Mouse (Mus musculus) retina, postnatal 1 day (tissue): Measurements from ENCODE around the gene Zfp958.
"Not testable (repeated sequence)": the region's sequence is repeated elsewhere in the genome, so short reads cannot be mapped to it uniquely, and the experiment has no call there.

Experiments
- DNase-seq: peaks from one replicate; pipeline ENCODE4 v3.0.0-alpha.2; 2012

Zfp958 gene

DNA sequence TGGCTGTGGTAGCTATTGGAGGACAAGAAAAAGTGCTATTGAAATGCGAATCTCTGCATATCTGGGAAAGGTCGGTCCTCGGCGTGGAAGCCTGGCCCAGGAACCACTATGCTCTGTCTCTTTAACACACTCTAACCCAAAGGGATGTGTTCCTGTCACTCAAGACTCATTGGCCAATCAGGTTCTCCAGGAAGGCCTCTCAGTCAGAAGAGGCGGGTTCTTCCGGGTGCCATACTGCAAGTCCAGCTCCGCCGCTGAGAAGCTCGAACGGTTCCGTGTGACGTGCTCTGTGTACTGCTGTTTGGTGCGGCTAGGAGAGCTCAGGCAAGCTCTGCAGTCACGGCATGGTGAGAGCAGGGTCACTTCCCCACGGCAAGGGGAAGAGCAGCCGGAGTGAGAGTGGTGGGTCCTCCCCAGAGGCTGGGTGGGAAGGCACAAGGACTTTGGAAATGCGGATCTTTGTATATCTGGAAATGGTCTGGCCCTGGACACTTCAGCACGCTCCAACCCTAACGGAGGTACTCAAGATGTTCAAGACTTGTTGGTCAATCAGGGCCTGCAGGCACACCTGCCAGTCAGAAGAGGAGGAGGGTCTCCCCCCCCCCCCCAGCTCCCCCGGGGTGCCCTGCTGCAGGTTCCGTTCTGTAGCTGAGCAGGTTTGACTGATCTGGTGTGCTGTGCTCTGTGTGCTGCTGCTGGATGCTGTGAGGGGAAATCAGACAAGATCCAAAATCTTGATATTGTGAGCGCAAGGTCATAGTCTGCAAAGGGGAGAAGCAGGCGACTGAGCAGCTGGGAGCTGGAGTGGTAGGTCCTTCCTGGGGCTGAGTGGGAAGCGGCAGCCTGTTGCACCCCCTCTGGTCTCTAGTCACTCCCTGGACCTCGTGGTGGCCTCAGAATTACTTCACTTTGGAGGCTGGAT, at the start of gene Zfp958:
Zfp958 (plus strand) TSS at position 236 of the 922 bp plus-strand sequence.
- peak; percentile 98 for DNase-seq

DNA sequence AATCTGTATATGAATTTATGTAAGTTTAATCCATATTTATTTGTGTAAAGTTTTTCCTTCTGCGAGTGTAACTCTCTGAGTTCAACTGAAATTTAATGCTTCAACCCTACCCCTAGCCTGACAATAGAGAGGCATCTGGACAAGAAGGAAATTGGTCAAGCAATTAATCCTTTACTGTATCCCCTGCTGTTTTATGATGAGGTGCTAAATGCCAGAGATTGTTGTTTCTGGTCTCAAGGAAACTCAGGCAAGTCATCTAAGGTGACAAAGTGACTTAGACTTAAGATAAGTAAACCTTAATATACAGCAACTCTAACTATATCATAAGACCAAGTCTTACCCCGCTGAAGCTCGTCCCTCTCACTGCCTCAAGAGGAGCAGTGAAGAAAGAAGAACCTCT, 31.0 kb upstream of the Zfp958 start:
- DNase-seq = no peak

DNA sequence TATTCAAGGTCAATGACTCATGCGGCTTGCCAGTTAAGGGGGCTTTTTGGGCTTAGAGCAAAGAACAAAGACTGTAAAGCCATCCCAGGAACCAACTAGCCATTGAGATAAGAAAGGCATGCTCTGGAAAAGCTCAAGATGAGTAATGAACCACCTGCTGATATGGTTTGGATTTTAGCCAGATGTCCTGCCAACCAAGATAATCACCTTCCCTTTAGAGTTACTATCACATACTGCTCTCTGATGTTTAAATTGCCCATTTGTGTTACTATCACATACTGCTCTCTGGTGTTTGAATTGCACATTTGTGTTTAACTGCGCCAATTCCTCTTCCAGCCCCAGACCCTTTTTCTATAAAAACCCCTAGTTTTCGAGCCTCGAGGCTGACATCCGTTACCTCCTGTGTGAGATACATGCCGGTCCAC, 30.2 kb upstream of the Zfp958 start:
- no peak for DNase-seq

DNA sequence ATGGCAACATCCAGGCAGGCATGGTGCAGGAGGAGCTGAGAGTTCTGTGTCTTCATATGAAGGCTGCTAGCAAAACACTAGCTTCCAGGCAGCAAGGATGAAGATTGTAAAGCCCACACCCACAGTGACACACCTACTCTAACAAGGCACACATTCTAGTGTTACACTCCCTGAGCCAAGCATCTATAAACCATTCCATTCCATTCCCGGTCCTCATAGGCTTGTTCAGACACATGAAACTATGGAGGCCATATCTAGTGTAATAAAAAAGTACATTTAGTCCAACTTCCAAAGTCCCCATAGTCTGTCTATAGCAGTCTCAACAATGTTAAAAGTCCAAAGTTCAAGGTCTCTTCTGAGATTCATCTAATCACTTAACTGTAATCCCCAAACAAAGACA, 28.3 kb upstream of the Zfp958 start:
- DNase-seq = no peak

DNA sequence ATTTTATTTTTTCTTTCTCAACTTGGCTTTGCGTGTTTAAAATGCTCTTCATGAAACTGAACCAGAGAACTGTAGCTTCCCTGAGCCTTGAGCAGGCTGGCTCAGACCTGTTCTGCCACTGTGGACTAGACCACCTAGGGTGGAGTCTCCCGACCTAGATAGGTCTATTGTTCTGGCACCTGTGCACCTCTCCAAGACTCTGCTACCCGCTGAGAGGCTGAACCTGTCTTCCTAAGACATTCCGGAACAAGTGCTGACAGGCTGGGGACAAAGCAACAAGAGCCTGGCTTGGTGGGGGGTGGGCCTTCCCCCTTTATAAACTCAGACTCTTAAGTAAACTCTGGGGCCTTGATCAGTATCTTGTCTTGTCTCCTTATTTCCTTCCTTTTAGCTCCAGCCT, 26.6 kb upstream of the Zfp958 start:
- DNase-seq = peak; percentile 2

DNA sequence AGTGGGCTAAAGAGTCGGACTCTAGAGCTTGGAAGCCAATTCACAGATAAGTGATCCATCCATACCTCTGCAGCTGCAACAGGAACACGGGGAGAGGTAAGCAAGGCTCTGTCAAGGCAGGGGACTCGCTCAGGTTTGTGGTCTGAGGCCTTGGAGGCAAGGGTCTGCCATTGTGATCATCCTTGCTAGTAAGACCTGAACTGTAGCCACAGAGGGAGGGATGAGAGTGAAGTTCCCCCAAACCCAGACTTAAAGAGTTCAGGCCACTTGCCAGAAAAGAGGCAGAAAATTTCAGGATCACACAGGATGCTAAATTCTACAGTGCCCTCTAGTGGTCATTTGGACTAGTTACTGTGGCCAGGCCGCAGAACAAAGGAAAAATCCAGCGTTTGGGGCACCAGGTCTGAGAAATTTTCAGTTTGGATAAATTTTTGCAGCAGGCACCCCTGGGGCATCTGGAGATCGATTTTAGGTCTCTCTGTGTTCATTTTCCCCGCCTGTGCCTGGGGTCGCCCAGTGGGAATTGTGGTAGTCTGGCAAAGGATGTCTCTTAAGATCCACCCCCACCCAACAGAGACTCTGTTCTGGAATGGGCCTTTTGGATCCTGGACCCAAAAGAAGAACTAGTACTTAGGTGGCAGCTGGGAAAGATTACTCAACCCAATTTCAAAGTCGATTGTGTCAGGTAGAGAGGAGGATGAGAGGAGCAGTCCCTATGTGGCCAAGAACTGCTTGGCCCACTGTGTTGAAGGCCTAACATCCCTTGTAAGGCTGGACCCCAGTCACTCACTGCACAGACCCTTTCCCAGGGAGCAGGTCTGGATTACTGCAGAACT, 24.6 kb upstream of the Zfp958 start:
- peak; percentile 86 for DNase-seq

DNA sequence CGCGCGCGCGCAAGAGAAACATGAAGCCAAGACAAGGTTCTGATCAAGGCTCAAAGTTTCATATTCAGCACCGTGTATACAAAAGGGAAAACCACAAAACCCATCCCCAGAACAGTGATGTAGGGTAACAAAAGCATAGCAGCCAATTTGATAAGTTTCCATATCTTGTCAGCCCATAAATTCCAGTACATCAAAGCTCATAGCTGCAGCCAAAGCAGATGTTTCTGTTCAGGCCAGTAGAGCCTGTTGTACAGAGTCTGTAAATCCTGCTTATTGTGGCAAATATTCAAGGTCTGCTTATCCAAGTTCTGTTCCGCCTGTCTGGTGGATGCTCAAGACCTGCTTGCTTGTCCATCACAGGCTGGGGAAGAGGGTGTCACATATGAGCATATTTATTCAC, 4.1 kb upstream of the Zfp958 start:
- no peak for DNase-seq

DNA sequence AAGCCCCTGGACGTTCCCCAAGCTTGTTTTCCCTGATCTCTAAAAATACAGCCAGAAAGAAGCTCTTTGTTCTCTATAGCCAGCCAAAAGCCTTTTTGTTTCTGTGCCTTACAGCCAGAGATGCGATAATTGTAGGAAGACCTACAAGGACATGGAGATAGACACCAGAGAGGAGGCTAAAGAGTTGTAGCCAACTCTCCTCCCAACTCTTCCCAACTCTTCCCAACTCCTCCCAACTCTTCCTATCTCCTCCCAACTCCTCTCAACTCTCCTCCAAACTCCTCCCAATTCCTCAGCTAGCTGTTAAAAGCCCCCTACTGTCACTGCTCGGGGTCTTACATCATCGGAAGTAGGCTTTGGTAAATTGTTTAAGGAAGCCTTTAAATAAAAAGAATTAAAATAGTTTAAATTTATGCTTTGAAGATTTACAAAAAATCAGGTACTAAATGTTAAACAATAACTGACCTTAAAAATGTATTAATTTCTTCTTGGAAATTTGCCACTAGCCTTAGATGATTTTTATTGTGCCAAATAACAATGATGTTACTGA, 1.3 kb upstream of the Zfp958 start:
- DNase-seq = peak; percentile 12

DNA sequence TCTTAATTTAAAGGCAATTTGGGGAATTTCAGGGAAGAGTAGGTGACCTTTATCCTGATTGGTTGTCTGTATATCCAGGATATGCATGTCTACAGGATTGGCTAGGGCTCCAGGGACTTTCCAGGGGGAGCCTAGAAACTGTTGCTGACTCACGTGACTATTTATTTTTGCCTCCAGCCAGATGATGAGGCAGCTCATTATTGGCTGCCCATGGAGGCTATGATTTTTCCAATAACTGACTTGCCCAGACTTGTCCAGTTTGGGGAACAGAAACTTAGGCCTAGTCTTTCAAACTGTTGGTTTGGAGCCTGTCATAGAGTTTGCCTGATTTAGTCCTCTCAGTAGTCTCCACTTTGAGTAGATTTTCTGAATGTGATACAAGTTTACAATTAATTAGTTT, 14.4 kb downstream of the Zfp958 start:
- no peak for DNase-seq

DNA sequence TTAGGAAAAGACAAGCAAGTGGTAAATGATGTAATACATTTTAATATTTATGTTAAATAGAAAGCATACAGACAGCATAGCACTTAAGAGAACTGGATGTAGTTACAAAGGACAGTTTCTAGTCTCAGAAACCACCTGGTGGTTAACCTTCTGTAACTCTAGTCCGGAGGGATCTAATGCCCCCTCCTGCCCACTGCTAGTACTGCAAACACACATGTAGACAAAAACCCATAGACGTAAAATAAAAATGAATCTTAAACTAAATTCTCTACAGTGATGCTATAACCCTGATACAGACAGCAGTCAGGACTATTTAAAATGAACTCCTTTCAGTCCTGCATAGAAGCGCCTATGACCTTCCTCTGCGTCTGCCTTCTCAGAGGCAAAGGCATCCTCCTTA, 24.1 kb downstream of the Zfp958 start:
- no peak for DNase-seq

DNA sequence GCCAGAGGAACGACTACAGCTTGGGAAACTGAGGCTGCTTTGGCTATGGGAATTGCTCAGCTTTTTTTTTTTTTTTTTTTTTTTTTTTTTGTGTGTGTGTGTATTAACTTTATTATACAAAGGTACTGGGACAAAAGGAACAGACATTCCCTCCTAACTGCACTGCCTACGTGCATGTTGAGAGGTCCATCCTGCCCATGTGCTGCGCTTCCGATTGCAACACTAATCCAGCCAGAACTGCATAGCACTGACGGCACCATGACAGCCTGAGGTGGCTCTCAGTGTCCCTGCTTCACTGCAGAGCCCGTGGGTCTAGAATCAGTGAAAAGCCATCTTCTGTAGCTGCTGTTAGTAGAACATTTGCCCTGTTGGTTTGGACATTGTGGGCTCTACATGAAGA, 30.0 kb downstream of the Zfp958 start:
- DNase-seq = not testable (repeated sequence)

DNA sequence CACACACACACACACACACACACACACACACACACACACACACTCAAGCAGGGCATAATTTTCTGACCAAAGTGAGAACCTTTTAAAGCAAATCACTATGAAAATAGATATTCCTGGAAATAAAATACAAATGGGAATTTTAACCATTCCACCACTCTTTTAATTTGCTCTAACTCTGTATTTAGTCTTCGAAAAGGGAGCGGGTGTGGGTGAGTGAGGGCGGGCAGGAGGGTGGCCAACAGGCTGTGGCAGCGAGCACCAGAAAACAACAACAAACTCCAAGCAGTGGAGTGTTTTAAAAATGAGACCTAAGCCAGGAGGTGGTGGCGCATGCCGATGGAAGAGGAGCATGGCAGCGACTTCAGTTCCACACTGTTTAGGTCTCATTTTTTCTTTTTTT, 43.6 kb downstream of the Zfp958 start:
- DNase-seq = peak; percentile 16

DNA sequence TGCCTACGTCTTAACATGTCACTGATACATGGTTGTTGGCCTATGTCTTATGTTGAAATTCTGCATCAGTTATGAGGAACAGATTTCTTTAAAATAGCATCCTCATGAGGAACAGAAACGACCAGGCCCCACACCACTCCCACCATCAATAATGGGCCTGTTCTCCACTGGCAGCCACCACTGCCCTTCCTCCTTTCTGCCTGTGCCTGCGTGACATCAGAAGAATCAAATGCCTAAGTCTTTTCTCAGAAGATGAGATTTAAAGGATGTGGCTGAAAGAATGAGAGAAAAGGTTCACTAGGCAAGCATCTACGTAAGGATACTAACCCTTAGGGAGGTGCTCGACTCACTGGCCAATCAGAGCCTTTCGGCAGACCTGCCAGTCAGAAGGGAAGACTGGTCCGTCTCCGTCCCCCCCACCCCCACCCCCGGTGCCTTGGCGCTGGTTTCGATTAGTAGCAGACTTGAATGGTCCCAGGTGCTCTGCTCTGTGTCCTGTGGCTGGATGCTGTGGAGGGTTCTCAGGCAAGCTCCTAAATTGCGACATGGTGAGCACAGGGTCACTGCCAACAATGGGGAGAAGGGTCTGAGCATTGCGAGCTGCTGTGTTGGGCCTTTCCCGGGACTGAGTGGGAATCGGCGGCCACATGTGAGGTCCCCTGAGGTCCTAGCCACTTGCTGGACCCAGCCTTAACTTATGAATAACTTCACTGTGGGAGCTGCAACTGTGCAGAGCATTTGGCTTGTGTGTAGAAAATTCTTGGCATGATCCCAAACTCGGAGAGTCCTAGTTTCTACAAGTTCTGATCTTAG, 62.4 kb downstream of the Zfp958 start:
- no peak for DNase-seq

DNA sequence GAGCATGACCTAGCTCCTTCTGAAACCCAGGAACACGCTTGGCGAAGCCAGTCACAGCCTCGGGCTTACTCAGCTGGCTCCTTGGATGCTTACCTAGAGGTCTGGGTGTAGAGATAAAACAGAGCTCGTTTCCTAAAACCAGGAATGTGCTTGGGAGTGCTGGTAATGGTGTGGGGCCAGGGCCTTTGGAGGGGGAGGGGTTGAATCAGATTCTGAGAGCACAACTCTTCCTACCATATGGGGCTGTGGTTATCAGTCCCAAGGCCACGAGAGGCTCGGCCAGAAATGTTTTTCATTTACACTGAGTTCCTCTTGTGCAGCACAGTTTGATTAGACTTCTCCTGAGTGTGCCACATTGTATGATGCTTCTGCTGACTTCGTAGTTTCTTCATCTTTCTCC, 63.6 kb downstream of the Zfp958 start:
- peak; percentile 16 for DNase-seq

DNA sequence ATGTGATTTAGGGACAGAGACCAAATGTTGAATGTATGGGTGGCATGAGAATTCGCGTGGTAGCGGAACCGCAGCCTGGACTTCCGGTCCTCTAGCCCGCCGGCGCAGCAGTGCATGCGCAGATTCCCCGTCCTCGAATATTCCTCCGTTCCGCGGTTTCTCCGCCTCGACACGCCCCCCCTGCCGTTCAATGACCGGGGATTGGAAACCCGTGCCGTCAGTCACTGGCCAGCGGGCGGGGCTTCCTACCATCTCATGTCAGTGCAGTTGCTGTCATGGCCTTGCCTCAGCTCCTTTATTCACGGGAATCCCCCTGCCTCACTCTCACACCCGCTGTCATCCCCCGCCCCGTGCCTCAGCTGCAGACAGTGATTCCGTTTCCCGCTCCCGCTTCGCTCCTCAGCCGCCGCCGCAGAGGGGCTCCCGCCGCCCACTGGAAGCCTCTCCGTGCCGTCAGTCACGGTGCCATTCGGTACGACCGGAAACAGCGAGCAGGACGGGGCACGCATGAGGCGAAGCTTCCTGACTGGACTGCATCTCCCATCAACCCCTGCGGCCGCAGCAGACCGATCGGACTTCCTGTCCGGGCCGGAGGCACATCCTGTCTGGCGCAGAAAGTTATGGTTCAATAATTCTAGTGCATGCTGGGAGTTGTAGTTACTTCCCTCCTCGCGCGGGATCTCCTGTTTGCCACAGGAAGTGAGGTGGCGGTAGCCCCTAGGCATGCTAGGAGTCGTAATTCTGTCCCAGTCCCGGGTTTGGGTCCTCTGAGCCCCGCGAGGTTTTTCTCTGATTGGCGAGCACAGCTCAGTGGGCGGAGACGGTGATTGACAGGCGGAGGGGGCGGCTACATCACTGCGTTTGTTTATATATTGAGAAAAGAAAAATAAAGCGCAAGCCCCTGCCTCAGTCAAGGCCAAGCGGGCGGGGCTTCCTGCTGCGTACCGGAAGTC, 64.6 kb downstream of the Zfp958 start:
- peak; percentile 100 for DNase-seq

DNA sequence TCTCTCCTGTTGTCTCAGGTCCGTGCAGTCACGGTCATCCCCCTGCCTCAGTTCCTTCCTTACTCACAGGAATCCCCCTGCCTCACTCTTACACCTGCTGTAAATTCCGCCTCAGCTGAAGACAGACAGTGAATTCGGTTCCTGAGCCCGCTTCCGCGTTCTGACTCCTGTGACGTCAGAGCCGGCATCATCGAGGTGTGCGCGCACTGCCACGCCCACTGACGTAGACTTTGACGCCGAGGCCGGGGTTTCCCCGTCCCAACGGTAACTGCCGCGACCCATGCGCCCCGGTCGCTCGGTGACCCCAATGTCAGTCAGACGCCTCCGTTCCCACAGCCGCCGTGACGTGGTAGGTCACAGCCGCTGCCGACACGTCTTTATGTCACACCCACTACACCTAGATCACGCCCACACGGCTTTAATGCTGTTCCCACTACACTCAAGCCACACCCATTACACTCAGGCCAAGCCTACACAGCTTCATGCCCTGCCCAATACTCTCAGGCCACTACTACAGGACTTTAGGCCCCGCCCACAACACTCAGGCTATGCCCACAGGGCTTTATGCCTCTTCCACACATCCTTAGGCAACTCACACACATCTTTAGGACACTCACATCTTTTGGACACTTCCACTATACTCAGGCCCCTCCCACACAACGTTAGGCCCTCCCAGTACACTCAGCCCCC, 65.4 kb downstream of the Zfp958 start:
- DNase-seq = peak; percentile 92

DNA sequence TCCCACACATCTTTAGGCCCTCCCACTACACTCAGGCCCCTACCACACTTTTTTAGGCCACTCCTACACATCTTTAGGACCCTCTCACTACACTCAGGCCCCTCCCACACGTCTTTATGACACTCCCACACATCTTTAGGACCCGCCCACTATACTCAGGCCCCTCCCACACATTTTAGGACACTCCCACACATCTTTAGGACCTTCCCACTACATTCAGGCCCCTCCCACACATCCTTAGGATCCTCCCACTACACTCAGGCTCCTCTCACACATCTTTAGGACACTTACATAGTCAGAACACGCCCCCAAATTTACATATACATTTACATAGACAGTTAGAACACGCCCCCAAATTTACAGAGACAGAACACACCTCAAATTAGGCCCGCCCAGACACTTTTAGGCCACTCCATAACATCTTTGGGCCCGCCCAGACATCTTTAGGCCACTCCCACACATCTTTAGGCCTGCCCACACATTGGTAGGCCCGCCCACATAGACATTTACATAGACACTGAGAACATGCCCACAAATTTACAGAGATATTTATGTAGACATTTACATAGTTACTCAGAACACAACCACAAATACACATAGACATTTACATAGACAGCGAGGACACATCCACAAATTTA, 66.1 kb downstream of the Zfp958 start:
- DNase-seq = no peak

DNA sequence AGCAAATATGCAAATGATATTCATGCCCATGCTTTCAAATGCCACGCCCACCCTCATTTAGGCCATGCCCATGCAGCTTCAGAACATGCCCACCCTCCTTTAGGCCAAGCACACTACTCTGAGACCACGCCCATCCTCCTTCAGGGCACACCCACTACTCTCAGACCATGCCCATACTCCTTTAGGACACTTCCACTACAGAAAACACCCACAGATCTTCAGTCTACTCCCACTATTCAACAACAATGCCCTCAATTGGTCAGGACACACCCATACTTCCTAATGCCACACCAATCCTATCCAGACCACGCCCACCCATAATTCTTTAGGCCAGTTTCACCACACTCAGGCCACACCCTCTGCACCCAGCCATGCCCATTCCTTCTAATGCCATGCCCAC, 66.8 kb downstream of the Zfp958 start:
- peak; percentile 26 for DNase-seq
